Mouse (Mus musculus) stomach, postnatal 0 days (tissue): ENCODE measurements around the gene Myo10. TPM values are rescaled to one million over a fixed set of nuclear protein-coding genes. Genes with fewer than 3 reads are reported as not detected.
"Not testable (repeated sequence)": the region's sequence is repeated elsewhere in the genome, so short reads cannot be mapped to it uniquely, and the experiment has no call there.

ENCODE experiments used
- ATAC-seq: fragments of 200-750 bp; cut with Nextera tagmentation; 2 replicates; pipeline ENCODE4 v1.8.0; 2017; ENCODE audit not compliant: low FRiP score, low TSS enrichment
- DNase-seq: peaks from one replicate; pipeline ENCODE4 v3.0.0-alpha.2; 2016; ENCODE audit warnings: low spot score
- H3K27ac ChIP-seq: fragments of 300-500 bp; sonication (generic); replicated peaks from 2 replicates; pipeline ENCODE4 v1.5.1; 2014; ENCODE audit warnings: mild to moderate bottlenecking, control low read depth
- H3K27me3 ChIP-seq: fragments of 300-500 bp; sonication (generic); 2 replicates; pipeline ENCODE4 v1.6.1; 2014; ENCODE audit warnings: low read length; ENCODE audit not compliant: control insufficient read depth, insufficient read depth
- H3K36me3 ChIP-seq: fragments of 300-500 bp; sonication (generic); 2 replicates; pipeline ENCODE4 v1.6.1; 2014; ENCODE audit warnings: low read length, mixed read lengths; ENCODE audit not compliant: control insufficient read depth, insufficient read depth
- H3K4me1 ChIP-seq: fragments of 300-500 bp; sonication (generic); replicated peaks from 2 replicates; pipeline ENCODE4 v1.6.1; 2014; ENCODE audit warnings: antibody characterized with exemption; ENCODE audit not compliant: control insufficient read depth, insufficient read depth
- H3K4me2 ChIP-seq: fragments of 300-500 bp; sonication (generic); replicated peaks from 2 replicates; pipeline ENCODE4 v1.6.1; 2014; ENCODE audit warnings: low read depth, mild to moderate bottlenecking, control low read depth, moderate library complexity
- H3K4me3 ChIP-seq: fragments of 300-500 bp; sonication (generic); 2 replicates; pipeline ENCODE4 v1.5.1; 2014; ENCODE audit warnings: low read depth, low read length, control low read depth
- H3K9ac ChIP-seq: fragments of 300-500 bp; sonication (generic); 2 replicates; pipeline ENCODE4 v1.6.1; 2014; ENCODE audit warnings: mild to moderate bottlenecking, low read length, control low read depth, mixed read lengths
- H3K9me3 ChIP-seq: fragments of 300-500 bp; sonication (generic); 2 replicates; pipeline ENCODE4 v1.6.1; 2016; ENCODE audit warnings: low read length; ENCODE audit not compliant: control insufficient read depth
- CTCF ChIP-seq: IDR thresholded peaks from 2 replicates; pipeline ENCODE4 v1.5.1; 2016; ENCODE audit warnings: antibody characterized with exemption, low read depth, mild to moderate bottlenecking, moderate library complexity
- EP300 ChIP-seq: optimal IDR thresholded peaks from 2 replicates; pipeline ENCODE3; 2016; ENCODE audit warnings: antibody characterized with exemption
- WGBS: fragments of 180-500 bp; shearing (Covaris S2); extraction: QIAGEN DNeasy Blood & Tissue Kit; methylation state at CpG from one replicate; pipeline ENCODE4 v1.1.7; 2014; 5-methylcytosine and 5-hydroxymethylcytosine counted together
- polyA plus RNA-seq: library from polyadenylated mRNA; unstranded; fragments of >200 nt; fragmentation: Nextera tagmentation; extraction: Ambion mirVana; gene quantifications from 2 replicates; pipeline ENCODE4 v1.2.1, GENCODE M21; 2015

Myo10 gene
- polyA plus RNA-seq, 1 experiment from 2014 or later: 15.8 TPM

DNA sequence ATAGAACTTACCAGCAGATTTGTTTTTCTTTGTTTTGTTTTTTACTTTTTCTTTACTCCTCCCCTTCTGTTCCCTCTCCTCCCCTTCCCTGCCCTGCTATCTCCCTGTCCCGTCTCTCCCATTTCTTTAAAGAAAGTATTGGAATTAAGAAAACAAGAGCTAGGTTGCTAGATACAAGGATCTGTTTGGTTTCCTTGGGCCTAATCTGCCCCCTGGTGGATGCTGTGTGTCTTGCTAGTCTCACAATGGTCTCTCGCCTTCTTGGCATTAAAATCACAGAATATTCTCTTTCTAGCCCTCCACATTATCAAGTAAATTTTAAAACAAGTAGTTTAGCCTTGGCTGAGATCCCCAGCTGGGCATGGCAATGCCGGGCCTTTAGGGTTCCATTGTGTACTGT lies 94.7 kb downstream of the Myo10 start:
- Histone ChIP-seq H3K36me3 (no peaks in the 10 kb centered on the region), H3K27me3 (no peaks in the 10 kb centered on the region), H3K27ac (no peak overlapping the region), H3K4me1 (no peaks in the 10 kb centered on the region), H3K9ac (no peak overlapping the region), H3K4me3 (no peak overlapping the region), H3K4me2 (no peak overlapping the region), H3K9me3 (no peaks in the 10 kb centered on the region)
- 24% methylated on average over 3 of the region's 3 CpGs for WGBS
- DNase-seq (peak; percentile 87), ATAC-seq (peak; percentile 31; the same call in 1 of the 2 replicates)
- no peak for TF ChIP-seq EP300
- TF ChIP-seq CTCF: peak; percentile 97

DNA sequence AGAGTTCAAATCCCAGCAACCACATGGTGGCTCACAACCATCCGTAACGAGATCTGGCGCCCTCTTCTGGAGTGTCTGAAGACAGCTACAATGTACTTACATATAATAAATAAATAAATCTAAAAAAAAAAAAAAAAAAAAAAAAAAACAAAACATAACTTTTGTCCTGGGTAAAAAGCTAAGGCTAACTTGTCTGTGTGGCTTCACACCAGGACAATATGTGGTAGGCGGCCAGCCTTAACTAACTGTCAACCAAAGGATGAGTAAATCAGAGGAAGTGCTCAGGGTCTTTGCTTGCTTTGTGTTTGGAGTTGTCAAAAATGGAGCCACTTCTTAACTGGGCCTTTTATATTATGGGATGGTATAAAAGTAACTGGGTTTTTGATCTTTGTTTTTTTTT lies 95.8 kb downstream of the Myo10 start:
- not testable (repeated sequence) for H3K9me3 ChIP-seq, H3K36me3 ChIP-seq, ATAC-seq, DNase-seq, H3K27ac ChIP-seq, H3K27me3 ChIP-seq, H3K4me1 ChIP-seq, H3K4me3 ChIP-seq, H3K9ac ChIP-seq, H3K4me2 ChIP-seq
- 97% methylated on average over 1 of the region's 4 CpGs for WGBS

DNA sequence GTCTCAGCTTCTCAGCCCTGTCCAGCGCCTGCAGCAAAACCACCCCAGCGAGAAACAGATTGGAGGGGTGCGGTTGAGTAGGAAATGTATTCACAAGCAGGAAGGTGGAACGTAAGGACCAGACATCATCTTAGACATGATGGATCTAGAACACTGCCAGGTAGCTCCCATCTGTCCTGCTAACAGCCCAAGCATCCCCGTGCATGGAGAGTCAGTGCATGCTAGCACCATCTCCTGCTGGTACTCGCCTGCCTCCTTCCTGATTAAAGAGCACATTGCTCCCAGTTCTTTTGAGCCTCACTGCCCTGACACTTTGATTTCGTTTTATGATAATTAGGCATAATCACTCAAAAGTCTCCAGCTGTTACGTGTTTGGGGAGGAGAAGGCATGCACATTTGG lies 96.9 kb downstream of the Myo10 start:
- DNase-seq (no peak), ATAC-seq (no peak)
- Histone ChIP-seq H3K27me3 (no peaks in the 10 kb centered on the region), H3K4me1 (no peaks in the 10 kb centered on the region), H3K27ac (no peak overlapping the region), H3K9me3 (no peaks in the 10 kb centered on the region), H3K36me3 (peaks cover 6% of the 10 kb centered on the region; the same call in 1 of the 2 replicates), H3K9ac (no peak overlapping the region), H3K4me3 (no peak overlapping the region), H3K4me2 (no peak overlapping the region)
- WGBS: 89% methylated on average over 8 of the region's 8 CpGs
- TF ChIP-seq EP300: no peak
- TF ChIP-seq CTCF: no peak

DNA sequence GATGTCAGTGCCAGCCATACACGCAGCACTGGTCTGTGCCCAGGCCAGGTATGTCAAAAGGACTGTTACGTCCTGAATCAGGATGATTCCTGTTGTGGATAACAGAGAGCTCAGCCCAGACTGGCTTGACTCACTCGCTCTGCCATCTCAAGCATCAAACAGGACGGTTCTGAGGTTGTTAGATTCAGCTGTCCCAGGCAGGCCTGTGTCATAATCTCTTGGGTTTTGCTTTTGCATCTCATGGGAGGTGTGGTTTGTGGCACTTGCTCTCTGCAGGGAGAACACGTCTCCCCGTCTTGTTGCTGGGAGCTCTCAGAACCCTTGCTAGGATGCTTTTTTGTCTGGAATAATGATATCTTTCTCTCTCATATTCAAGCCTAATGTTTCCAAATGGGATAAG lies 97.9 kb downstream of the Myo10 start:
- Histone ChIP-seq H3K9ac (no peak overlapping the region), H3K36me3 (peaks cover 6% of the 10 kb centered on the region; the same call in 1 of the 2 replicates), H3K9me3 (no peaks in the 10 kb centered on the region), H3K4me1 (no peaks in the 10 kb centered on the region), H3K4me2 (no peak overlapping the region), H3K27ac (no peak overlapping the region), H3K27me3 (no peaks in the 10 kb centered on the region), H3K4me3 (no peak overlapping the region)
- ATAC-seq (no peak), DNase-seq (no peak)
- WGBS: 90% methylated on average over 6 of the region's 6 CpGs
- TF ChIP-seq EP300: no peak
- no peak for TF ChIP-seq CTCF

DNA sequence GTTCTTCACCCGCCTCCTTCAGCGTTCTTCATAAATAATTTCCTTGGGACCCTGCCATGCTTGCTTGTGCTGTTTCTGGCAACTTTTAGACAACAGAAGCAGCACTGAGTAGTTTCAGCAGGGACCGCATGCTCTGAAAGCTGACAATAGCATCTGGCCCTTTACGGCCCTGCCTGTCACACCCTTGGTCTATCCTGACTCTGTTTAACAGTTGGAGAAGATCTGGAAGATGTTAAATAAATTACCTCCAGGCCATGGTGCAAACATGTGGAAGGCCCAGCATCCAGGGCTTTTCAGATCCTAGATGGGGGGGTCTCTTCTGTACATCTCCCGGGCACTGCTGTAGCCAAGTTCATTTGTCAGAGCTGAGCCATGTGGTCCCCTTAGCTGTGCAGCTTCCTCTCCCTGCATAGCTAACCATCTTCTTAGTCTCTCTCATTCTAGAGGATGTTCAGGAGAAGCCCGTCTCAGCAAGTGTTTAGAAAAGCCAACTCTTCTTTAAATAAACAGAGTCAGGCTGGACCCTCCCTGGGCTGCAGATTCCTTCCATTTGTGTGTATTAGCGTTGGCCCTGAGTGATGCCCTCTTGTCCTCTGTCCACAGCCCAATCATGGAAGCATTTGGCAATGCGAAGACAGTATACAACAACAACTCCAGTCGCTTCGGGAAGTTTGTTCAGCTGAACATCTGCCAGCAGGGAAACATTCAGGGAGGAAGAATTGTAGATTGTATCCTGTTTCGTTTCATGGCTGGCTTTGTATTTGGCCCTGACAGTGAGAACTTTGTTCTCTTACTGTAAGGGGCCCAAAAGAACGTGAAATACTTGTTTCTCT lies 101.2 kb downstream of the Myo10 start:
- no peaks in the 10 kb centered on the region for H3K27me3 ChIP-seq
- WGBS: 35% methylated on average over 12 of the region's 12 CpGs
- no peaks in the 10 kb centered on the region for H3K9me3 ChIP-seq
- H3K36me3 ChIP-seq: peaks cover 13% of the 10 kb centered on the region; the same call in 1 of the 2 replicates
- H3K4me1 ChIP-seq: no peaks in the 10 kb centered on the region
- DNase-seq: no peak
- no peak overlapping the region for H3K4me3 ChIP-seq
- TF ChIP-seq EP300: no peak
- no peak for TF ChIP-seq CTCF
- ATAC-seq: peak; percentile 48; the same call in 1 of the 2 replicates
- no peak overlapping the region for H3K4me2 ChIP-seq
- peak overlapping the region; percentile 58 for H3K27ac ChIP-seq
- H3K9ac ChIP-seq: no peak overlapping the region

DNA sequence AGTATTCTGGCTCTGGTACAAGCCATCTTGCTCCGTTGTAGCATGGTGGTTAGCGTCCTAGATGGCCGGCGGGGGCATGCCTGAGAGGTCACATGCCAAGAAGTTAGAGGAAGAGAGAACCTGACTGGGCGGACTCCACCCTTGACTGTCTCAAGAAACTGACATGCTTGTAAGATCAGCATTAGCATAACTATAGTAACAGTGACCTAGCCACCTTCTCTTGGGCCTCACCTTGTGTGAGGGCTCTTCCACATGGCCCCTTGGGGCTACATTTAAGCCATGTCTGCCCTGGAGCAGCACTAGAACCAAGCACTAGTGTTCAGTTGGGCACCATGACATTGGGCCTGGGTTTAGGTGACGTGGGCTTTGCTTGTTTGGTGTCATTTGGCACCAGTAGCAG lies 102.2 kb downstream of the Myo10 start:
- H3K9me3 ChIP-seq: no peaks in the 10 kb centered on the region
- TF ChIP-seq EP300 (no peak), CTCF (no peak)
- H3K9ac ChIP-seq: no peak overlapping the region
- peaks cover 13% of the 10 kb centered on the region; the same call in 1 of the 2 replicates for H3K36me3 ChIP-seq
- 89% methylated on average over 6 of the region's 6 CpGs for WGBS
- H3K4me3 ChIP-seq: no peak overlapping the region
- H3K4me2 ChIP-seq: no peak overlapping the region
- H3K4me1 ChIP-seq: no peaks in the 10 kb centered on the region
- no peaks in the 10 kb centered on the region for H3K27me3 ChIP-seq
- H3K27ac ChIP-seq: no peak overlapping the region; the same call in 1 of the 2 replicates
- ATAC-seq (no peak), DNase-seq (no peak)
